Mouse (Mus musculus) stomach, embryonic 14.5 days (tissue): ENCODE measurements at regions not wholly inside any gene's neighbourhood (a gene's known extent, or its start where the extent isn't known, plus 50 kb on each side); places are given as distances from the start of the nearest gene placed in this dataset.

Experiments used
- ATAC-seq: fragments of 200-750 bp; cut with Nextera tagmentation; 2 replicates; pipeline ENCODE4 v1.8.0; 2017; ENCODE audit warnings: low read depth, moderate TSS enrichment; ENCODE audit not compliant: insufficient number of reproducible peaks, insufficient read depth, low FRiP score
- H3K27ac ChIP-seq: fragments of 300-500 bp; sonication (generic); 2 replicates; pipeline ENCODE4 v1.5.1; 2014; ENCODE audit warnings: mild to moderate bottlenecking, low read length, moderate library complexity, mixed read lengths
- H3K27me3 ChIP-seq: fragments of 300-500 bp; sonication (generic); 2 replicates; pipeline ENCODE4 v1.6.1; 2014; ENCODE audit warnings: low read length, control low read depth, mixed read lengths; ENCODE audit not compliant: control insufficient read depth, insufficient read depth
- H3K36me3 ChIP-seq: fragments of 300-500 bp; sonication (generic); 2 replicates; pipeline ENCODE4 v1.6.1; 2014; ENCODE audit warnings: mild to moderate bottlenecking, control low read depth, low read length, moderate library complexity, mixed read lengths; ENCODE audit not compliant: control insufficient read depth, insufficient read depth
- H3K4me1 ChIP-seq: fragments of 300-500 bp; sonication (generic); 2 replicates; pipeline ENCODE4 v1.6.1; 2014; ENCODE audit warnings: low read length, control low read depth, mixed read lengths; ENCODE audit not compliant: control insufficient read depth, insufficient read depth
- H3K4me2 ChIP-seq: fragments of 300-500 bp; sonication (generic); replicated peaks from 2 replicates; pipeline ENCODE4 v1.6.1; 2014; ENCODE audit warnings: low read depth, low read length, control low read depth
- H3K4me3 ChIP-seq: fragments of 300-500 bp; sonication (generic); 2 replicates; pipeline ENCODE4 v1.5.1; 2014; ENCODE audit warnings: low read depth, low read length, control low read depth
- H3K9ac ChIP-seq: fragments of 300-500 bp; sonication (generic); replicated peaks from 2 replicates; pipeline ENCODE4 v1.6.1; 2014; ENCODE audit warnings: low read depth, mild to moderate bottlenecking, control low read depth, low read length, moderate library complexity, mixed read lengths
- H3K9me3 ChIP-seq: fragments of 300-500 bp; sonication (generic); 2 replicates; pipeline ENCODE4 v1.6.1; 2016; ENCODE audit warnings: low read depth, low read length, control low read depth; ENCODE audit not compliant: control insufficient read depth
- WGBS: fragments of 180-500 bp; shearing (Covaris S2); extraction: QIAGEN DNeasy Blood & Tissue Kit; methylation state at CpG from one replicate; pipeline ENCODE4 v1.1.7; 2014; 5-methylcytosine and 5-hydroxymethylcytosine counted together

DNA sequence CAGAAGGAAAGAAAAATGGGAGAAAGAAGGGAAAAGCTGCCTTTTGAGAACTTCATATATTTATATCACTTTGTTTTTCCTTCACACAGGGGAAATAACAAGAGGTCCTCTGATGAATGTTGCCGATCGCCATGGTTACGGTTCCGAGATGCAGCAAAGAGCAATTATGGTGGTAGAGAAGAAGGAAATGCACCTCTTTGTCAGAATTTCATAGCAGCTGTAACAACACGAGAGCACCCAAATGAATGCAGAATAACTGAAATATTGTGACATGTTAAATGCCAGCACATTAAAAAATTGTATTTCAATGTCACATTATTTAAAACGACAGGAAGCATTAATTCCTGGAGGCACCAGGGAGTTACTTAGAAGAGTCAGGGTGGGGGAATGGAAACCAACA lies 279.4 kb downstream of the Mctp2 start:
- Histone ChIP-seq H3K4me1 (no peaks in the 10 kb centered on the region), H3K27ac (no peak overlapping the region), H3K4me3 (no peak overlapping the region), H3K9me3 (no peaks in the 10 kb centered on the region), H3K4me2 (no peak overlapping the region), H3K36me3 (no peaks in the 10 kb centered on the region), H3K9ac (no peak overlapping the region), H3K27me3 (no peaks in the 10 kb centered on the region)
- WGBS: 79% methylated on average over 6 of the region's 6 CpGs
- no peak for ATAC-seq

DNA sequence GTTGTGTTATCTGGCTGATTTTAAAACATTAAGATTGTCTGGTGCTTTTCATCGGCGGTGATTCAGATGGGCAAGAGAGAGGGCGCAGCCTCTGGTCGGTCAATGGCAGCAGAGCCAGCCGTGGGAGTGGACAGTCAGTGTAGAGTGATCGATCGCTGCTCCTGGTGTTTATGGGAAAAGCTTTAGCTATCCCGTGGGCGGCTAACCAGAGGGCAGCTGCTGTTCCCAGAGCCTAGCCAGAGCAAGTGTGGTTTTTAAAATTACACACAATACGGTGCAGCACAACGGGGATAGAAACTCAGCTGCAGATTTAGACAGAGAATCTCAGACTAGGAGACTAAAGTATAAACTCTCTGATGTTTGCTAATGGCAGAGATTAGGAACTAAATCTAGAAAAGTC lies 297.3 kb downstream of the Mctp2 start:
- Histone ChIP-seq H3K27me3 (no peaks in the 10 kb centered on the region), H3K4me3 (no peak overlapping the region), H3K4me2 (no peak overlapping the region), H3K9ac (no peak overlapping the region), H3K36me3 (no peaks in the 10 kb centered on the region), H3K27ac (no peak overlapping the region), H3K4me1 (no peaks in the 10 kb centered on the region), H3K9me3 (no peaks in the 10 kb centered on the region)
- no peak for ATAC-seq
- WGBS: 64% methylated on average over 11 of the region's 11 CpGs

DNA sequence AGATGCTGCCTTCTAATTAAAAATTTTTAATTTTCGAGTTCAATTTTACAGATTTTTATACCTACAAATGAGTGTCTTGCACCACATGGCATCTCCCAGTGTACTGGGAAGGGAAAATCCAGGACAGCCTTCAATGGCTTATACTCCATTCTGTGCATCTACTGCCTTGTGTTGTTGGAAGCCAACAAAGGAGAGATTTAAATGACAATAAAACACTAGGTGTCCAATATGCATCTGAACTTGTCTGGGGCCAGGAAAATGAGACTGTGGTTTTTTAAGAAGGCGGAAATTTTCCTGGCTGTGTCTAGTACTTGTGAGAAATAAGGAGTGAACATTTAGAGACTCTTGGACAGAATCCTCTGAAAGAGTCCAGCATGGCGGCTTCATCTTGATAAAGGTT lies 302.1 kb downstream of the Mctp2 start:
- Histone ChIP-seq H3K9me3 (no peaks in the 10 kb centered on the region), H3K4me2 (no peak overlapping the region), H3K36me3 (no peaks in the 10 kb centered on the region), H3K27me3 (no peaks in the 10 kb centered on the region), H3K4me1 (no peaks in the 10 kb centered on the region), H3K4me3 (no peak overlapping the region), H3K27ac (no peak overlapping the region), H3K9ac (no peak overlapping the region)
- no peak for ATAC-seq
- WGBS: 90% methylated on average over 3 of the region's 3 CpGs

DNA sequence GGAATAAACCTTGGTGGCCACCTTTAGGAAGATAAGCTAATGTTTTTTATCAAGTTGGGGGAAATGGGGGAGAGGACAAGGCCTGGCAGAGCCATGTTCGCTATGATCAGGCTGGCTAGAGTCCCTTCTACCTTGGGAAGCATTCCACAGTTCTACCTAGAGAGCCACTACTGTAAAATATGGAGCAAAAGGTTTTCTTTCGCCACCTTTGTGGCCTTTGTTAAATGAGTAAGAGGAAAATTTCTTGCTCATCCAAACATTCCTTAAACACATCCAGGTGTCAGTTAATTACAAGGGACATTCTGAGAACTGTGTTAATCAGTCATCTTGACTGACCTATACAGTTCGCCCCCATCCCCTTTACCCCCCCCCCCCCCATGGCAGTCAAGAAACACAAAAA lies 313.9 kb downstream of the Mctp2 start:
- Histone ChIP-seq H3K36me3 (no peaks in the 10 kb centered on the region), H3K4me2 (no peak overlapping the region), H3K27ac (no peak overlapping the region), H3K9ac (no peak overlapping the region), H3K4me1 (no peaks in the 10 kb centered on the region), H3K27me3 (no peaks in the 10 kb centered on the region), H3K4me3 (no peak overlapping the region), H3K9me3 (no peaks in the 10 kb centered on the region)
- 78% methylated on average over 3 of the region's 3 CpGs for WGBS
- ATAC-seq: no peak

DNA sequence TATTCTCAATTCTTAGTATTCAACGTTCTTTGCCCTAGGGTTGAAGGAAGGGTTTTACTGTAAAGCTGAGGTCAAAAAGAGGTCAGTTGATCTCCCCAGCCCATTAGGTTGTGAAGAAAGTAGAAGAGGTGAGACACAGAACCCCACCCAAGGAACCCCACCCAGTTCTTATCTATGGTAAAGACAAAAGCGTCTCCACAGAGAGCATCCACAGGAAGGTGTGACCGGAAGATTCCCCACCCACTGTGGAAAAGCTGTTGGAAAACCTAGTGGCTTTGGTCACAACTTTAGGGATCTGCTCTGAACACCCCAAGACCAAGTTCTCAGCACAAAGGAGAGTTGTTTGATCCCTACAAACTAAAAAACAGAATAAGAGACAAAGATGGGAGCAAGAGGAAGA lies 314.6 kb downstream of the Mctp2 start:
- no peak for ATAC-seq
- no peaks in the 10 kb centered on the region for H3K9me3 ChIP-seq
- no peaks in the 10 kb centered on the region for H3K36me3 ChIP-seq
- H3K4me2 ChIP-seq: no peak overlapping the region
- no peak overlapping the region for H3K9ac ChIP-seq
- no peak overlapping the region for H3K4me3 ChIP-seq
- H3K4me1 ChIP-seq: no peaks in the 10 kb centered on the region
- H3K27me3 ChIP-seq: no peaks in the 10 kb centered on the region
- 49% methylated on average over 3 of the region's 3 CpGs for WGBS
- H3K27ac ChIP-seq: no peak overlapping the region

DNA sequence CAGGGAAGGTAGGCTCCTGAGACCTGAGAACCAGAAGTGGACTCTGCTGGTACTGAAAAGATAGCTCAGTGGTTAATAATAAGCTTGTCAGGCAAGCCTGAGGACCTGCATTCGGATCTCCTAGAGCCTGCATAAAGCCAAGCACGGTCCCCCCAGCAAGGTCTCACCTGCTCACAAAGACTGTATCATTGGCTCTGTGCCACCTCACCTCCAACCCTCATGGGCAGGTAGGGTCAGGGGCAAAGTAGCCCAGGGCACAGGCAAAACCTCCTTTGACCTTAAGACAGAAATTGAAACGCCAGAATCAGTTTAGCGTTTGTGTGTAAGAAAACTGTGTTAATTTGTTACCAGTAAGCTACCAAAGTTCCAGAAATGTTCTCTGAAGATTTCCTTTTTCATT lies 315.2 kb downstream of the Mctp2 start:
- 80% methylated on average over 4 of the region's 4 CpGs for whole genome bisulfite sequencing

DNA sequence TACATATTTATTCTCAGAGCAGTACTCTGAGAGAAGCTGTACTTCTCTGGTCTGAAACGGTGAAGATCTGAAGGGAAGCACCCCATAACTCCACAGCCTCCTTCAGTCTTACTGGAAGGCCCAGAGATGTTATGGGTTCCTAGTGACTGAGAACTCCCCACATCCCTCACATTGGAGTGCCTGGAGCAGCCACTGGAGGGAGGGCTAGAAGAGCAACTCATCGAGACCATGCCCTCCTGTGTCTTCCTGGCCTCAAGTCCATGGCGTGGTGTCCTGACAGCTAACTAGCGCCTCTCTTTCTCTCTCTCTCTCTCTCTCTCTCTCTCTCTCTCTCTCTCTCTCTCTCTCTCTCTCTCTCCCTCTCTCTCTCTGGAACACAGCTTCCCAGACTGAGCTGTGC lies 340.4 kb downstream of the Mctp2 start:
- Histone ChIP-seq H3K4me1 (no peaks in the 10 kb centered on the region), H3K9ac (no peak overlapping the region), H3K4me3 (no peak overlapping the region), H3K36me3 (no peaks in the 10 kb centered on the region), H3K27ac (no peak overlapping the region), H3K4me2 (no peak overlapping the region), H3K27me3 (no peaks in the 10 kb centered on the region), H3K9me3 (no peaks in the 10 kb centered on the region)
- 58% methylated on average over 4 of the region's 4 CpGs for WGBS
- no peak for ATAC-seq

More for the DNA sequence above, 315.2 kb downstream of the Mctp2 start:
- Histone ChIP-seq H3K9me3 (no peaks in the 10 kb centered on the region), H3K4me2 (no peak overlapping the region), H3K36me3 (no peaks in the 10 kb centered on the region), H3K4me3 (no peak overlapping the region), H3K27ac (no peak overlapping the region), H3K4me1 (no peaks in the 10 kb centered on the region), H3K27me3 (no peaks in the 10 kb centered on the region), H3K9ac (no peak overlapping the region)
- no peak for ATAC-seq

DNA sequence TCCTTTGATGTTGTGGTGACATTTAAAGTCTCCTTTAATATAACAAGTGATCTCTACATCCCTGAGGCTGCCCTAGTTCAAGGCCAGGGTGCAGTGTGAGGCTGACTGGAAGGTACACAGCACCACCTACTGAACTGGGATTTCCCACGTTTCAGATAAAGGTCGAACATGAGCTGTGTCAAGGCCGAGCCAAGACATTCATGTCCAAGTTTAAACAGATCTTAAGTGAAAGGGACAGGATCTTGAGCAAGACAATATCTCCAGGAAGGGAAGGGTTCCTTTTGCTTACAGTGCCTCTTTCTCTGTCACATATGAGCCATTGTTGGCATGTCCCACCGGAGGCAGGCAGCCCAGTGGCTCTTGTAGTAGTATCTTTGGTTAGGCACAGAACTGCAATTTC lies 343.0 kb downstream of the Mctp2 start:
- Histone ChIP-seq H3K27ac (no peak overlapping the region), H3K4me1 (0 out of 2 replicates have a peak, but pooled peaks cover 4% of the 10 kb centered on the region), H3K4me3 (no peak overlapping the region), H3K27me3 (no peaks in the 10 kb centered on the region), H3K9me3 (no peaks in the 10 kb centered on the region), H3K36me3 (no peaks in the 10 kb centered on the region), H3K4me2 (no peak overlapping the region), H3K9ac (no peak overlapping the region)
- WGBS: 69% methylated on average over 4 of the region's 4 CpGs
- no peak for ATAC-seq

DNA sequence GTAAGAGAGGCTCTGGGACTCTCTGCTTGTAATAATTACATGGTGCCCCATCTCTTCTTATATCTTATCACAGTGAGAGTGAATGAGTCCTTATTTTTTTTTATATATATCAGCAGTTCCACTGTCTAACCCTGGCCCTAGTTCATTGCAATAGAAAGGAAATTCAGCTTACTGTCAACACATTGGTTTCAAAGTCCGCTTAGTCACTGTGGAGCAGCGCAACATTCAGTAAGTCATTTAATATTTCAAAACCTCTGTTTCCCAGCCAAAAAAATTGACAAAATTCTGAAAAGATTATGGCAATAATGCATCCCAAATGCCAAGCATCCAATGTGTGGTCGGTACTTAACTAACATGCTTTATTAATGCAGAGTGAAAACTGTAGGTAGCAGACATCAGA lies 343.6 kb downstream of the Mctp2 start:
- no peaks in the 10 kb centered on the region for H3K9me3 ChIP-seq
- 0 out of 2 replicates have a peak, but pooled peaks cover 4% of the 10 kb centered on the region for H3K4me1 ChIP-seq
- no peak overlapping the region for H3K4me3 ChIP-seq
- H3K9ac ChIP-seq: no peak overlapping the region
- 89% methylated on average over 3 of the region's 3 CpGs for WGBS
- no peaks in the 10 kb centered on the region for H3K27me3 ChIP-seq
- no peaks in the 10 kb centered on the region for H3K36me3 ChIP-seq
- no peak for ATAC-seq
- no peak overlapping the region for H3K27ac ChIP-seq
- H3K4me2 ChIP-seq: no peak overlapping the region
